Mouse (Mus musculus) CD4-positive naive resting alpha-beta T cell, adult 76 days (primary cell): ENCODE data around the gene Casq2. TPM values are rescaled to one million over a fixed set of nuclear protein-coding genes. Genes with fewer than 3 reads are reported as not detected.

Experiments
- total RNA-seq: library from RNA; stranded (reverse); gene quantifications from one replicate; pipeline ENCODE4 v1.2.4, GENCODE M21; 2023

The Casq2 gene
- not detected for total RNA-seq

DNA sequence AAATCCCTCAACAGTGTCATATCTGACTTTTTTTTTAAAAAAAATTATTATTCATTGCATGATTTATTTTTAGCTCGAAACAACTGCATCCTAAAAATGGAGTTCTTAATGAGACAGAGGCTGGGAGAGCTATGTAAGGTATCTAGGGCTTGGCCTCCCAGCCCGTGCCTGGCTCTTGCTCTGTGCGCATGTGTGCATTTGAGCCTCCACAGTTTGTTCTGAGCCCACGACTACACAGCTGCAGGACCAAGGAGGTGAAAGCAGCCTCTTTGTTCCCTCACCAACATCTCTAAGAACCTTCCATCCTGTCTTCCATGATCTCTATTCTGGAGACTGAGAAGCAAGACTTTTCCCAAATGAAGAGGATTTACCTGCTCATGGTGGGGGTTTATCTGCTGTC, at the start of gene Casq2:
Gene Casq2 (plus strand): TSS at position 133 of the 400 bp plus-strand sequence.

Other genes starting within 250 kb of the Casq2 start
- 0.26 TPM for gene Mab21l3, start 237.5 kb upstream of the Casq2 start, total RNA-seq
- gene Slc22a15, start 162.0 kb upstream of the Casq2 start, total RNA-seq, result 2.3 TPM
- gene Nhlh2, start 76.3 kb upstream of the Casq2 start, total RNA-seq, result not detected
- gene Vangl1, start 118.3 kb downstream of the Casq2 start, total RNA-seq, result 2.7 TPM